Mouse (Mus musculus) kidney, adult 10 weeks (tissue): ENCODE results near the gene Ndst2. TPM values are rescaled to one million over a fixed set of nuclear protein-coding genes. Genes with fewer than 3 reads are reported as not detected.

Source experiments
- polyA plus RNA-seq: library from polyadenylated mRNA; stranded (reverse); fragments of 350-450 nt; fragmentation: Illumina TruSeq; extraction: RNeasy Lipid Tissue Mini Kit (QIAGEN cat#74804); gene quantifications from one replicate; pipeline ENCODE4 v1.2.3, GENCODE M21; 2014; ENCODE audit warnings: low read depth, low replicate concordance

Ndst2 gene
- polyA plus RNA-seq: 1.3 TPM

DNA sequence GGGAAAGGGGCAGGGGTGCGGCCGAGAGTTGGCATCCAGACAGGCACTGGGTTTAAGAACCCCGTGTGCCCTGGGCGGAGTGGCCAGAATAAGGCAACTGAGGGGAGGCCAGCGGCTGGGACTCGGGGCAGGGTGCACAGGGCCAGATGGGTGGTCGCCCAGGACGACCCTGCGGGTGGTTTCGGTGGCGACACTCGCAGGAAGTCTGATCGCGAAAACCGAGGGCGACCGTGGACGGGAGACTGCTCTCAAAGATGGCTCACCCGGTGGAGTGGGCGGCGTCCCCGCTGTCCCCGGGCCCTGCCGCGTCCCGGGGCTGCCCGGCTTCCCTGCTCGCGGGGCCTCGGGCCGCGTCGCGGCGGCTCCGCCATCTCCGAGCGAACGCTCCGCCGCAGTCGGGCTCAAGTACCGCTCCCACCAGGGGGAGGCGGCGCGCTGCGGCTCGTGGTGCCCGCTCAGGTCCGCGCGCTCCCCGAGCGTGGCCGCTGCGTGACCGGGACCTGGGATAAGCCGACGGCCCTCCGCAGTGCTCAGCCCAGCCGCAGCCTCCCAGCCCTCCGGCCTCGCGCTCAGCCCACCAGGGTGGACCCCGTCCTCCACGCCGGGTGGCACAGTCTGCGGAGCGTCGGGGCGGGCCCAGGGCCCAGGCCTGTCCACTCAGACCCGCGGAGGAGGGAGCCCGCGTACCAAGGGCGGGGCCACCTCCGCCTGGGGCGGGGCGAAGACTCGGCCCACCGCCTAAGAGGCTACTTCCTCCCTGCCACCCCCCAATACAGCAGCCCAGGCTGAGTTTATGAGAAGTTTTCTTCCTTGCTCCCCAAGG lies at the start of gene Ndst2:
Ndst2 (minus strand) TSS at position 611 of the 823 bp plus-strand sequence.

DNA sequence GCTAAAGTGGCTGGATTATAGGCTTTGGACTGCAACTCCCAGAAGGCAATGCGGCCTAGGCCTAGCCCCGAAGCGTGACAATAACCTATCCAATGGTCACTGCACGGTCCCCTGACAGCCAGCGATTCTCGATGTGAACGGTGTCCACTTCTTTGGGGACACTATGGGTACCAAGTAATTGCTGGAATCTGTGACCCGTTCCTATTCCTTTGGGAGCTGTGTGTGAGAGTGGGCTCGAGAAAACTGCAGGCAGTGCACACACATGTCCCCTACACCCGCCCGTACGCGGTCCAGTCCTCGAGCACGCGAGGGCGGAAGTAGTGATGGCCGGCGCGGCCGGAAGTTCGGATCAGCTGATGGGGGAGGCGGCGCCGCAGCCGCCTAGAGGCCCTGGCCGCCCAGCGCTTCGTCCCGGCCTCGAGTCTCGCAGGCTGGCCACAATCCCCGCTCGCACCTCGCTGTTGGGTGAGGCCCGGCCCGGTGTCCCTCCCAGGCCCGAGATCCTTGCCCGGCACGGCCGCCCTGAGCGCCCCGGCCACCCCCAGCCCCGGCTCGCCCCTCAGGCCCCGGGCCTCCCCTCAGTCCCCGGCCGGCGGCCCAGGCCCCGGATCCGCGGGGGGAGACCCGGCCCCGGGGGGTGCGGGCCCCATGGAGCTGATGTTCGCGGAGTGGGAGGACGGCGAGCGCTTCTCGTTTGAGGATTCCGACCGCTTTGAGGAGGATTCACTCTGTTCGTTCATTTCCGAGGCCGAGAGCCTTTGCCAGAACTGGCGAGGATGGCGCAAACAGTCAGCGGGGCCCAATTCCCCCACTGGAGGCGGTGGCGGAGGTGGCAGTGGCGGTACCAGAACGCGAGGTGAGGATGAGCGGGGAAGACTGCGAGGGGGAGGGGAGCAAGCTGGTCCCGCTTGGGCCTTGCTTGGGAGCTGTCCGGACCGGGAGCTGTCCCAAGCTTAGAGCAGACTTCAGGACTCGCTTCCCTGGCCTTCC lies 26.9 kb downstream of the Ndst2 start, which contains the start of gene Zswim8:
Zswim8 (plus strand) TSS at position 352 of the 990 bp plus-strand sequence.

DNA sequence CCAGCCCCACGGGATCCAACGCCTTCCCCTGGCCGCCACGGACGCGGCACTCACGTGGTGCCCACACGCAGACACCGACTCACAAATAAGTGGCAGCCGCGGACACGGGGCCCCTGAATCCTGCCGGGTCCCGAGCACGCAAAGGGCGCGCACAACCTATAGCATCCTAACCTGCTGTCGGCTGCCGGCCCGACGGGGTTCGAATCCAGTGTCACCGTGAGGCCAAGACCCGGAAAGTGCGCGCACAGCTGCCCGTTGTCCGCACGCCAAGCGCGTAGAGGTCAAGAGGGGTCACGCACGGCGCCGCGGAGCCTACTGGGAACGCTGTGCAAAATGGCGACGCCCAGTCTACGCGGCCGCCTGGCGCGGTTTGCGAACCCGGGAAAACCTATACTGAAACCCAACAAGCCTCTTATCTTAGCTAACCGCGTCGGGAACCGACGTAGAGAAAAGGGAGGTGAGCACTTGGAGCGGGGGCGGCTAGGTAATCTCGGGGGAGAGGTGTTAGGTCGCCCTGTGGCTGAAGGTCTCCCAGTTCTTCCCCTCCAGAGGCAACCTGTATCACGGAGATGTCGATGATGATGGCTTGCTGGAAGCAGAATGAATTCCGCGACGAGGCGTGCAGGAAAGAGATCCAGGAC lies 31.5 kb downstream of the Ndst2 start, which contains the start of gene Chchd1:
Chchd1 (plus strand) TSS at position 266 of the 641 bp plus-strand sequence.

DNA sequence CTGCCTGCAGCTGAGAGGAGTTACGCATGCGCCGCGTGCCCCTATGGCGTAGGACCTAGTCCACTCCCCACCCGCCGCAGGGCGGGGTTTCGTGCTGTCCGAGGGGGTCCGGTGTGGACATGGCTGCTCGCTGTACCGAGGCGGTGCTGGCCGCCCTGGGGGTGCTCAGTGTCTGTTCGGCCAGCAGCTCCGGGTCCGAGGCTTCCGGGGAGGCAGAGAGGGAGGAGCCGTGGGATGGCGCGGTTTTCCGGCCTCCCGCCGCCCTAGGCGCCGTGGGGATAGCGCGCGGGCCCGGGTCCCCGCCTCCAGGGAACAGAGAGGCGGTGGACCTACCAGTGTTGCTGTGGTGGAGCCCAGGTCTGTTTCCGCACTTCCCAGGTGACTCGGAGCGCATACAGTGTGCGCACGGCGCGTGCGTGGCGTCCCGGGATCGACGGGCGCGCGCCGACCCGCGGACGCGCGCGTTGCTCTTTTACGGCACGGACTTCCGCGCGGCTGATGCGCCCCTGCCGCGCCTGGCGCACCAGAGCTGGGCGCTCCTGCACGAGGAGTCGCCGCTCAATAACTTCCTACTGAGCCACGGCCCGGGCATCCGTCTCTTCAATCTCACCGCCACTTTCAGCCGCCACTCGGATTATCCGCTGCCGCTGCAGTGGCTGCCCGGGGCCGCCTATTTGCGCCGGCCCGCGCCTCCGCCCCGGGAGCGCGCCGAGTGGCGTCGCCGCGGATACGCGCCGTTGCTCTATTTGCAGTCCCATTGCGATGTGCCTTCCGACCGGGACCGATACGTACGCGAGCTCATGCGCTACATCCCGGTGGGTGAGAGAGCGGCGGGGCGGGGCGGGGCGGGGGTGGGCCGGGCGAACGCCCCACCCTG lies 39.2 kb downstream of the Ndst2 start, which contains the start of gene Fut11:
Fut11 (plus strand) TSS at position 85 of the 877 bp plus-strand sequence.

DNA sequence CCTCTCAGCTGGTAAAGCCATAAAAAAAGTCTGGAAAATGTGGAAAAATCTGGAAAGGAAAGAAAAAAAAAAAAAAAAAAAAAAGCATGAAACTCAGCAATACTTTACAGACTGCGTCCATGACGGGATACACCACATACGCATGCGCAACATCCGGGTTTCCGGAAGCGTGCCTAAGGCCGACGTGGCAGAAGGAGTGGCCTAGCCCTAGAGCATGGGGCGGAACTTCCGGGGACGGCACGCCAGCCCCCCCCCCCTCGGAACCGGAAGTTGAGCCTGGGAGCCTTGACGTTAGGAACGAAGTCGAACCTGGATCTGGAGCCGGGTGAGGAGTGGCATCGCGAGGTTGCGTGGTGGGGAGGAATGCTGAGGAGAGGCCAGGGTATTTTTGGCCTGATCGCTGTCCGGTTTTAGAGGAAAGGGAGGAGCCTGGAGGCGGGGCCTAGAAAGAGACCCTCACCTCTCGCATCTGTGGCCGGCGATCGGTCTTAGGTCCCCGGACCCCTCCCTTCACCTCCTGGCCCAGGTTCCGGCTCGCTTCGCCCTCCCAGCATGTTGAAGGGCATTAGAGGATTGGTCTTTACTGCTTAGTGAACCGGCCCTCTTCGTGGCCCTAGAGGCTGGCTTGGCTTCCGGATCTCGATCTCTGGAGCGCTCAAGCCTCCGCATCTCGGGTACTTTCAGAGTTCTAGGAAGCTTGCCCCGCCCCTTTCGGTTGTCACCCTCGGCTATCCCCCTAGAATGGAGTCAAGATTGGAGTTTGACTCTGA lies 60.1 kb downstream of the Ndst2 start, which contains the start of gene Sec24c:
Sec24c (plus strand) TSS at position 245 of the 770 bp plus-strand sequence.

Other genes with a start within 250 kb of the Ndst2 start
- 0.49 TPM for gene Mss51, start 237.7 kb downstream of the Ndst2 start, polyA plus RNA-seq
- gene Ppp3cb, start 188.0 kb downstream of the Ndst2 start, polyA plus RNA-seq: 141 TPM
- 8.3 TPM for gene Usp54, start 93.5 kb downstream of the Ndst2 start, polyA plus RNA-seq
- gene Myoz1, start 78.0 kb downstream of the Ndst2 start, polyA plus RNA-seq: not detected
- gene Synpo2l, start 66.2 kb downstream of the Ndst2 start, polyA plus RNA-seq: 0.32 TPM
- 49.6 TPM for gene Sec24c, start 60.3 kb downstream of the Ndst2 start, polyA plus RNA-seq
- 17.6 TPM for gene Fut11, start 39.6 kb downstream of the Ndst2 start, polyA plus RNA-seq
- 164 TPM for gene Chchd1, start 31.6 kb downstream of the Ndst2 start, polyA plus RNA-seq
- gene Zswim8, start 27.0 kb downstream of the Ndst2 start, polyA plus RNA-seq: 3.2 TPM
- 14.7 TPM for gene Camk2g, start 59.5 kb upstream of the Ndst2 start, polyA plus RNA-seq
- 567 TPM for gene Plau, start 102.1 kb upstream of the Ndst2 start, polyA plus RNA-seq
- 54.3 TPM for gene Vcl, start 194.8 kb upstream of the Ndst2 start, polyA plus RNA-seq